Mouse (Mus musculus): ENCODE measurements around the gene Cox6a2. TPM values are rescaled to one million over a fixed set of nuclear protein-coding genes. Genes with fewer than 3 reads are reported as not detected.
"Not testable (repeated sequence)": the region's sequence is repeated elsewhere in the genome, so short reads cannot be mapped to it uniquely, and the experiment has no call there.

Gene Cox6a2
- polyA plus RNA-seq, 1 experiment from 2014 or later, result 1,008 TPM

- not testable (repeated sequence) for H3K27me3 ChIP-seq (ENCODE audit: control insufficient read depth, insufficient read depth, low read length); ATAC-seq (ENCODE audit: insufficient number of reproducible peaks, insufficient read depth, low FRiP score, low read depth); H3K9ac ChIP-seq (ENCODE audit: low read length); H3K4me3 ChIP-seq (ENCODE audit: control insufficient read depth in 1 of 2, insufficient read depth in 1 of 2, low read depth in 1 of 2, low read length in 2 of 2); H3K4me1 ChIP-seq (ENCODE audit: control insufficient read depth in 2 of 2, insufficient read depth in 2 of 2, low read length in 2 of 2); H3K36me3 ChIP-seq (ENCODE audit: control insufficient read depth, insufficient read depth, low read length); H3K27ac ChIP-seq (replicated peaks in 1 of 2; ENCODE audit: control insufficient read depth in 1 of 2, insufficient read depth in 1 of 2, low read depth in 2 of 2, low read length in 2 of 2); H3K4me2 ChIP-seq (ENCODE audit: low read length); H3K9me3 ChIP-seq (ENCODE audit: control insufficient read depth, low read length)
- 75% methylated on average over 7 of the region's 8 CpGs for WGBS
Measured at GRCm38 (mm10) chr7:128158688-128159354, 47.4 kb downstream of the Cox6a2 start.

Other genes starting within 250 kb of the Cox6a2 start
- gene Fus, start 238.9 kb downstream of the Cox6a2 start, polyA plus RNA-seq (2014; fragmentation: Nextera tagmentation; extraction: Ambion mirVana), result 40.6 and 41.0 TPM in 2 replicates
- gene Pycard, start 212.5 kb downstream of the Cox6a2 start, polyA plus RNA-seq (2014; fragmentation: Nextera tagmentation; extraction: Ambion mirVana), result 58.6 and 59.9 TPM in 2 replicates
- gene Trim72, start 202.4 kb downstream of the Cox6a2 start, polyA plus RNA-seq (2014; fragmentation: Nextera tagmentation; extraction: Ambion mirVana), result 0.38 and 0.54 TPM in 2 replicates
- 0.63 and 0.82 TPM in 2 replicates for gene Itgam, start 143.7 kb downstream of the Cox6a2 start, polyA plus RNA-seq (2014; fragmentation: Nextera tagmentation; extraction: Ambion mirVana)
- gene Gm49368, start 143.7 kb downstream of the Cox6a2 start, polyA plus RNA-seq (2014; fragmentation: Nextera tagmentation; extraction: Ambion mirVana), result not detected in 2 replicates
- gene Itgax, start 76.8 kb downstream of the Cox6a2 start, polyA plus RNA-seq (2014; fragmentation: Nextera tagmentation; extraction: Ambion mirVana), result 0.14 and 0.35 TPM in 2 replicates
- gene Itgad, start 52.0 kb downstream of the Cox6a2 start, polyA plus RNA-seq (2014; fragmentation: Nextera tagmentation; extraction: Ambion mirVana), result 0.44 and 0.45 TPM in 2 replicates
- 8.2 and 8.5 TPM in 2 replicates for gene Armc5, start 31.0 kb upstream of the Cox6a2 start, polyA plus RNA-seq (2014; fragmentation: Nextera tagmentation; extraction: Ambion mirVana)
- gene 9130023H24Rik, start 31.6 kb upstream of the Cox6a2 start, polyA plus RNA-seq (2014; fragmentation: Nextera tagmentation; extraction: Ambion mirVana), result 6.4 and 7.4 TPM in 2 replicates
- 147 and 153 TPM in 2 replicates for gene Tgfb1i1, start 40.4 kb upstream of the Cox6a2 start, polyA plus RNA-seq (2014; fragmentation: Nextera tagmentation; extraction: Ambion mirVana)
- 0.22 and 0.36 TPM in 2 replicates for gene Slc5a2, start 59.3 kb upstream of the Cox6a2 start, polyA plus RNA-seq (2014; fragmentation: Nextera tagmentation; extraction: Ambion mirVana)
- 15.1 and 16.3 TPM in 2 replicates for gene BC017158, start 91.8 kb upstream of the Cox6a2 start, polyA plus RNA-seq (2014; fragmentation: Nextera tagmentation; extraction: Ambion mirVana)
- 9.5 and 14.1 TPM in 2 replicates for gene Rgs10, start 212.4 kb upstream of the Cox6a2 start, polyA plus RNA-seq (2014; fragmentation: Nextera tagmentation; extraction: Ambion mirVana)